Mouse (Mus musculus) spleen, adult 2 months (tissue): ENCODE data around the gene Sphk1.

Experiments used
- CTCF ChIP-seq: fragments of 200-500 bp; IDR thresholded peaks from 2 replicates; pipeline ENCODE4 v1.5.1; 2011; ENCODE audit warnings: mild to moderate bottlenecking, inconsistent platforms; ENCODE audit not compliant: insufficient read depth, insufficient read length, insufficient replicate concordance; ENCODE audit errors: extremely low read depth
- POLR2A ChIP-seq: fragments of 200-500 bp; IDR thresholded peaks from 2 replicates; pipeline ENCODE4 v1.6.1; 2011; ENCODE audit warnings: low read depth, low read length, inconsistent platforms

- TF ChIP-seq CTCF: no peak
- TF ChIP-seq POLR2A: no peak
These were observed 17.7 kb upstream of the Sphk1 start for GRCm38 (mm10) chr11:116512987-116513386.
